Mouse (Mus musculus) MEL-GATA-1-ER (cell line): ENCODE measurements around the gene Cyp39a1.

ENCODE experiments used
- DNase-seq: peaks from one replicate; pipeline ENCODE4 v3.0.0-alpha.2; 2012; ENCODE audit warnings: low read depth; ENCODE audit errors: extremely low read depth

Cyp39a1 gene

DNA sequence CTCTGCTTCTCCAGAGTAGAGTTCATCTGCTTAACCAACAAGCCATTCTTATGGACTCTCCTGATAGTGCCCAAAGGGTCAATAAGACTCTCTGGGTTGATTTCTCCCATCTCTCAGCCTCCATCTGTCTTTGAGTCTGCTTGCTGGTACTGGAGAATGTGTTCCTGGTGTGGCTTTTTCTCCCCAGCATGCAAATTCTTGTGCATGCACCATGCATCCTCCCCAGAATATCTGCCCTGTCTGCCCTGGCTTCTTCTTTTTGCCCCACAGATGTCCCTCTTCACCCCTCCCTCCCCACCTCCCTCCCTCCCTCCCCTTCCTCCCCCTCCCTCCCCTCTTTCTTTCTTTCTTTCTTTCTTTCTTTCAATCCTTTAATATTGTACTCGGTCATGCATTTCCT, 10.1 kb downstream of the Cyp39a1 start:
- no peak for DNase-seq

DNA sequence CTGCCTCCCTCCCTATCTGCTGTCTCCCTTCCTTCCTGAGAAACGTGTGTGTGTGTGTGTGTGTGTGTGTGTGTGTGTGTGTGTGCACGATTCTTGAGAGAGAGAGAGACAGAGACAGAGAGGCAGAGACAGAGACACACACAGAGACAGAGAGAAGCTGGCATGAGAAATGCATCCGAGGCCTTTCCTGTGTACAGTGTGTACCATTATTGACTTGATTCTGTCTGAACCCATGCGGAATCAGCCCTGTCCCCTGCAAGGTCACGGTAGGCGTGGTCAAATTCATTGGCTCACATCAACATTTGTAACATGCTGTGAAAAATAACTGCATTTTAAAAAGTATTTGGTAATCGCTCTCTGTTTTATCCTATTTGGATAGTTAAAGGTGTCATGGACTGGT, 16.9 kb downstream of the Cyp39a1 start:
- DNase-seq = no peak

DNA sequence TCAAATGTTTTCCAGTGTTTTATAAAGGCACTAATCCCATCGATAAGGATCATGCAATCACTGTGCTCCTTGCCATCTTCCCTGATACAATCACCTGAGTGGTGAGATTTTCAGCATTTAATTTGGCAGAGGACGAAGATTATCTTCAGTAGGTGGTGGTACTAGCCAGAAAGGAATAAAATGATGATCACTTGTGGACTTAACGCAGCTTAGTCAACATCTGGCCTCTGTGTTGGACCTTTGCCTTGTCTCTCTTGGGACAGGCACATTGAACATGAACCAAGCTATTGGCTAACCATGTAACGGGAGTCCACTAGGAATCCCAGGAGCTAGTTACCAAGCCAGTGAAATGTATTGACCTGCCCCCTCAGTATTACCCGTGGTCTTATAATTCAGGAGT, 17.4 kb downstream of the Cyp39a1 start:
- DNase-seq = no peak

DNA sequence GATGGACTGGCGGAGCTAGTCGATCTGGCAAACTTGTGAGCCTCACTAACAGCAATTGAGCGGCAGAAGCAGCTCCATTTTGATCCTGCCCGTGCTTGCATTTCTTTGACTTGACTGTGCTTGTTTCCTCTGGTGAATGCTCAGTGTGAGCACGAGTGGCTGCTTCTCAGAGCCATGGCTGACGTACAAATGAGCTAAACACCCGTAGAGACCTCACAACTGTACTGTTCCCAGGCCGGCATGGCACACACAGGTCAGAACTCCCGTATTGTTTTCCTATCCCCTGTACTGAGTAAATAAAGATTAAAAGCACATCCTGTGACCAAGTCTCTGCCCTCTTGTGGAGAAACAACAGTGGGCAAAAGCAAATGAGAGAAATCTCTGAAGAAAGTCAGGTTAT, 22.4 kb downstream of the Cyp39a1 start:
- no peak for DNase-seq

DNA sequence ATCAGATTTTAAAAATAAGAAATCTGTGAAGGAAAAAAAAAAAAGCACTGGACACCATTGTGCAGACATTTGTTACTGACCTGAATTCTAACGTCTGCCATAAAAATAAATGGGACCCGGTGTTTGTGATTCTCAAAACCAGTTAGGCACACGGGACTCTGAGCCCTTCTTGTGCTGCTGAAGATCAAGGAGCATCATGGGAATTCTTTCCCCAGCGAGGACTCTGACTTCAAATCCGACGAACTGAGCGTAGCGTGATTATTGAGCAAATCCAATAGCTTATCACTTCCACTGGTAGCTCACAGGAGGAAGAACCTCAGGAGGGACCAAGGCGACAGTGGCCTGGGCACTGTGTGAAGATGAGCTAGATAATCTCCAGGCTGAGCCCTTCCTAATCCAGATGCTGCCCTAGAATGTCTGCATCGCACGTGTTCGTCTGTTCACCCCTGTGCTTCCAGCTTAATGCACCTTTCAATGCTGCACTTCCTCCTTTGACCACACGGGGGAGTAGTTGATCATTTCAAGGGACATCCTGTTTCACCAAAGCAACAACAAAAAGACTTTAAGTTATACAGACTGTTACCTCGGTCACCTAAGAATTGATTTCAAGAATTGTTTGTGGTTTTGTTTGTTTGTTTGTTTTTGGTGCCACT, 31.9 kb downstream of the Cyp39a1 start:
- peak; percentile 47 for DNase-seq

DNA sequence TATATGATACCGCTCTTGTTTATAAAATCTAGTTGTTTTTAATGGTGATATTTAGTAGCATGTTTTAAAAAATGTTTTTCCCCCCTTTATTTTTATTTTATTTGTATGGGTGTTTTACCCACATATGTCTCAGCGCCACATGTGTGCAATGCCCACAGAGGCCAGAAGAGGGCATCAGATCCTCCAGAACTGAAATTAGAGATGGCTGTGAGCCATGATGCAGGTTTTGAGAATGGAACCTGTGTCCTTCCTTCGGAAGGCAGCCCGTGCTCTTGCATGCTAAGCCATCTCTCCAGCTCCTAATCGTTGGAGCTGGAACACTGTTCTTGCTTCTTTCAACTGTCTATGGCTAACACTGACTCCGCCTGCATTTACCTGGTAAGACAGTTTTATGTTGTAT, 33.8 kb downstream of the Cyp39a1 start:
- peak; percentile 31 for DNase-seq

DNA sequence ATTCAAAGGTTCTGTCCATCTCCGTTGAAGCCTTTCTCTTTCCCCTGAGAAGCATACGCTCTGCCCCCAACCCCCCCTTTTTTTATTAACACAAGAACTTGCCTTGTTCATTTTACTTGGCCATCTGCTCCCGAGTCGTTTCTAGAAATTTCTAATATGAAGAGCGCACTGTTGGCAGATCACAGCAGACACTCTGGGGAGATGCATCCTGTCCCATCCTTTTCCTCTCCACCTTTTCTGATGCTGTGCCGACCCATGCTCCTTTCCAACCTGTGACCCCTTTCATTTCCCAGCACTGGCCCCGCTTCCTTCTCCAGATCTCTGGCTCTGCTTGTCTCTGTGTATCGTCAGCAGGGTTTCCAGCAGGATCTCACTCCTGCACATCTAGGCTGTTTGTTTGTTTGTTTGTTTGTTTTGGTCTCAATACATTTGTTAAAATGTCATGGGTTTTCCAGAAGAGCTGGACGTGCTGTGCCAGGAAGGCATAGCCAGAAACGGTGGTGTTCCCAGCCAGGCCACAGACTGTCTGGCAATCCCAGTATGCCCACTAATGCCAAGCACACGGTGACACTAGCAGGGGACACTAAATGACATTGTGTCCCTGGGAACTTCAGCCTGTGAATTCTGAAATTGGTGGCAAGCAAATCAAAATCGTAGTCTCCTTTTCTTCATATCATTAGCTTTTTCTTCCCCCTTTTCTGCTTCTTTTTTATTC, 37.1 kb downstream of the Cyp39a1 start:
- DNase-seq = no peak

DNA sequence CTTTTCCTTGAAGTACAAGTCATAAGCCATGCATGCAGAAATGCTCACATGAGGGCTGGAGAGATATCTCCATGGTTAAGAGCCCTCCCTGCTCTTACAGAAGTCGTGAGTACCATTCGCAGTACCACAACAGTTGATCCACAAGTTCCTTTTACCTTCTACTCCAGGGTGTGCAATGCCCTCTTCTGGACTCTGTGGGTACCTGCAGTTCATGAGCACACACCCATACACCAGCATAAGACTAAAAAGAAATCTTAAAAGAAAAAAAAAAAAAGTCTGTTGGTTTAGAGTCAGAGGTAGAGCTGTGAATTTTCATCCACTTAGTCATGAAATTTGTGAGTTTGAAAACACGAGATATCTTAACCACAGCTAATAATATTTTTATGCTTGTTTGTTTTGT, 39.5 kb downstream of the Cyp39a1 start:
- DNase-seq = no peak

DNA sequence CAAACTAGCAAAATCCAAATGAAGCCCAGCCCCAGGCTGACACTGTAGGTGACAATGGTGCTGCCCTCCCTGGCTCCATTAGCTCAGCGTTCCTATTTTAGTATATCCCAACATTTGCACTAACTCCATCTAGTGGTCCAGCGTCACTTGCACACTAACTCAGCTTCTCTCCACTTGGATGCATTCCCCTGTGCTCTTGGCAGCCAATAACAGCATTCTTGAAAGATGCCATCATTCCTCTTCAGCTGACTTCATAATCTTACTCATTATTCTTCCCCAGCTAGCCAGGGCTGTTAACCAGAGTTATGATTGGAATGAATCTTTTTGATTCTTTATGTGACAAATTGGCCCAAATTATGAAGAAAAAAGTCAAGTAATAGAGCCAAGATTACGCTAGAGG, 40.0 kb downstream of the Cyp39a1 start:
- DNase-seq = no peak

DNA sequence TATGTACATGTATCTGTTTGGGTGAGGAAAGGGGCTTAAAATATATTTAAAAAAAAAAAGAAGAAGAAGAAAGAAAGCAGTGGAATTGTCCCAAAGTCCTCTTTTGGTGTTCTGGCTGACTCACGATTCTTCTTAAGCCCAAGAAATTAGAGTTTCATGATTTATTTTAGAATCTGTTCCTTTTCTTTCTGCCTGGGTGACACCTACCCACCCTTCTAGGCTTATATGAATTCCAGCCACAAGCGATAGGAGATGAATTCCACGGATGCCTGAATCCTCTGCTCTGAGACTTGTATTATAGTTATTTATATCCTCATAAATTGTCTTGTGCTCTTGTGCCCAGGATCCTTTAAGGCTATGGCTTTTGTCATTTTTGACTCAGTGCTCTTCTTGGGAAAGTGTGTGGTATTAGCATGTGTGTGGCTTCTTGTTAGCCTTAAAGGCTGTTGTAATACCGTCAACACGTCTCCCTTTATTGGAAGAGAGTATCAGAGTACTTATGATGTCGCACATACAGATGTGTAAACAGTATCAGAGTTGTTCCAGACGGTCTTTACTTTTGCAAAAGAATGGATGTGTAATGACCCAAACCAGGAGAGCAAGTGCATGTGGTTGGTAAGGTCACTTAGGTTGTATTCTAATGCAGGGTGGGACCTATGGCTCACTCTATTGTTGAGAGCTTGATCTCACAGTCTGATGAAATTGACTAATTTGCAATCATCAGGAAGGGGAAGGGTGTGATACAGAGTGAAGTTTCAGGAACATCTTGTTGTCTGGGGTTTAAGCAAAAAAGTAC, 44.5 kb downstream of the Cyp39a1 start:
- no peak for DNase-seq

DNA sequence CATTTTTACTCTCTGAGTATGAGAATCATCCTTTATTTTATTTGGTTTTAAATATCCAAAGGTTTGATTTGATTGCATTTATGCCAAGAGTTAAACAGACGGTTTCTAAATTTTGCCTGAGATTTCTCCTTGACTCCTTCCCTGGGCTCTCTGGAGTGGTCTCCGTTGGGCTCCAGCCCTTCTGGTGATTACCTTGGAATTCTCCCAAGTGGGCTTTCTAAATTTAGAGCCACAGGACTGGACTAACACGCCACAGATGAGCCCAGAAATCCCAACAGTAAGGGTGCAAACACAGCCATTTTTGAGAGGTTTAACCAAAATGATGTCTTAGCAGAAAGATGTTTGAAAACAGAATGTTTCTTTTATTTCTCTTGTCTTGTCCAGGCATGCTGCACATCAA, 47.0 kb downstream of the Cyp39a1 start:
- DNase-seq = no peak

DNA sequence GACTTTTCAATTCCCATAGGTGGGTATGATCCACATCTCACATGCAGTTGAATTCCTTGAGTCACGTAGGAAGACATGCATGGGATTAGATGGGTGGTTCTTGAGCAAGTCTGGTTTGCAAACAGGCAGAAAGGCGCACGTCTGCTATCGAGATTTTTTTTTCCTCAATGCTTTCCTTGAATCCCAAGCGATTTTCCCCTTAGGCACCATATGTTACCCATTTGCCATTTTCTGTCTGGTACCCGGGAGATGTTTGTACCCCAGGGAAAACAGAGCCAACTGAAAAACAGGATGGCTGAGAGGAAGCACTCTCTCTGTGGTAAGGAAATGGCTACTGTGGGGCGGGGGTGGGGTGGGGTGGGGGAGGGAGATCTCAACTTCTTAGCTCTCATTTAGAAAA, 49.4 kb downstream of the Cyp39a1 start:
- no peak for DNase-seq

DNA sequence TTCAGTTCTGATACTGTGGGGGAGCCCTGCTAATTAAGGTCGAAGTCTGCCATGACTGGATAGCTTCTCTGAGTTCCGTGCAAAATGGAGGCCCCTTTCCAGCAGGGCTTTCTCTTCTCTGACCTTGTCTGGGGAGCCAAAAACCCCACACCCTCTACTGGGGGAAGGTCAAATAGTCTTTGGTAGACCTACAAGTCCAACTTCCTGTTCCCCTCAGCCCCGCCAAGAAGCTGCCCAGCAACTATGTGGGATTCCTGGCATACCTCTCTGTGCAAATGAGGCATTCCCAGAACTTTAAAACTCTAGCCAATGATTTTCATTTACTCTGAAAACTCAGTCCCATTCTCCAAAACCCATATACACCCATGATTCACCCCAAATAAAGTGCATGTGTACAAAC, 52.2 kb downstream of the Cyp39a1 start:
- no peak for DNase-seq

DNA sequence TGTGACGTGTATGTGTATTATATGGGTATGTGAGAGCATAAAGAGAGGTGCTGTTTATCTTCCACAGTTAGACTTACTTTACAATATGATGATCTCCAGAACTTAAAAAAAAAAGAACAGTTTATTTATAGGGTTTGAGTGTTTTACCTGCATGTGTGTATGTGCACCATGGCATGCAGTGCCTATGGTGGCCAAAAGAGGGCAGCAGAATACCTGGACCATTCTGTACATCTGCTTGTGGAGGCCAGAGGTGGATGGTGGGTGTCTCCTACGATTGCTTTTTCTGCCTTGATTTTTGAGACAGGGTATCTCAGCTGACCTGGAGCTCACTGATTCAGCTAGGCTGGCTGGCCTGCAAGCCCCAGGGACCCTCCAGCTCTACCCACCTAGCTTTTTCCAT, 57.3 kb downstream of the Cyp39a1 start:
- DNase-seq = peak; percentile 1

DNA sequence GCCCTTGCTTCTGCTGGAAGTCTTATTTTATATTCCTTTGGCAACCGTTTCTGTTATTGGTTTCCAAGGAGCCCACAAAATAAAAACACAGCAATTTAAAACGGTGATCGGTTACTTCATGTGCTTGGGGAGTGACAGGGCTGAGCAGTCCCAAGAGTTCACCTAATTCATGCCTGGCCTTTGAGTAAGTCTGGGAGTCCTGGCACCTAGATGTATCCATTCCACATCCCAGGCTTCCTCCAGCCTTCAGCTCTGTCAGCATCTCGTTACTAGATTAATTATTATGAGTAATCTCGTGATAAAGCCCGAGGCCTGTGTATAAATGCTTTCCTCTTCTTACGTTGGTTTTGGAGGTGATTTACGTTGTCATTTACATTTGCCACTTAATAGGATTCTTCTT, 64.1 kb downstream of the Cyp39a1 start:
- no peak for DNase-seq

DNA sequence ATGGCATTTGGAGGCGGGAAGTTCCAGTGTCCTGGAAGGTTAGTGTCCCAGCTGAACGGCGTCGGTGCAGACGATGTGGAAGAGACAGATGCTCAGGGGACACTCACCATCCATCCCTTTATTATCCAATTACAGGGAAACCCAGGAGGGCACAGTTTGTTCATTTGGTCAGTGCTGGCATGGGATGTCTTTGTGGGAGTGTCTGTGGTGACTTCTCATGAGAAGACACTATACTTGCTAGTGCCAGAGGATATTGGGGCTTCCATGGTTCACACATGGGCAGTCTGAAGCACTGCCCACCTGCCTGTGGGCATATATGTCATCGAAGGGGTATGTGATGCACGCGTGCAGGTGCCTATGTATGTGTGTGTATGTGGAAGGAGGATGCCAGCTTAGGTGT, 64.8 kb downstream of the Cyp39a1 start:
- DNase-seq = no peak

DNA sequence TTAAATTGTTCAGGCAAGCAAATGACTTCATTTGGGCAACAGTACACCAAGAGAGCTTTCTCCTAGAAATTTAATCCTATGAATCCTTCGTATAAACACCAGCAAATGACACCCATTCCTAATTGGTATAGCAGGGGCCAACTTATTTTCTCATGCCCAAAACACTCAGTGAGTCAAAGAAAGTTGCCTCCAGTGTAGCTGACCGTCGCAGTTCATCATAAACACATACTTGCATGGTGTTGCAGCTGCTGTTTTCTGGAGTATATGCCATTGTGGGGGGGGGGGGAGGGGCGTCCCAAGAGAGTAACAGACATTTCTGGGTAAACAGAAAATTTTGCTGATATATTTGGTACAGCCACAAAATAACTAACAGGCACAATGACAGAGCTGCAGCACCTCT, 67.0 kb downstream of the Cyp39a1 start:
- no peak for DNase-seq

DNA sequence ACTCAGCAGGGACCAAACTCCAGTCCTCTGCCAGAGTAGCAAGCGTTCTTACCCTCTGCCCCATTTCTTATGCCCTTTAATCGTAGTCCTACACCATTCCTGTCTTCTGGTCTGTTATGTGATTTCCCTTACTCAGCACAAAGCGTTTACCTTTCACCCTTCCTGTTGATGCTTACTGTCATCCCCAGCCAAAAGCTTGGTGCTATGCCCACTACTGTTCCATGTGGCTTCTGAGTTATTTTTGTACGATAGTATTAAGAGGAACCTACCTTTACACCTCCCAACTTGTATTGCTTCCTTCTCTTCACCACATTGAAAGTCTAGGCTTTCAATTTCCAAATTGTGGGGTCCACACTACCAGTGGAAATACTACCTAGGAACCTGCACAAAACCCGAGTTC, 76.7 kb downstream of the Cyp39a1 start:
- DNase-seq = no peak

DNA sequence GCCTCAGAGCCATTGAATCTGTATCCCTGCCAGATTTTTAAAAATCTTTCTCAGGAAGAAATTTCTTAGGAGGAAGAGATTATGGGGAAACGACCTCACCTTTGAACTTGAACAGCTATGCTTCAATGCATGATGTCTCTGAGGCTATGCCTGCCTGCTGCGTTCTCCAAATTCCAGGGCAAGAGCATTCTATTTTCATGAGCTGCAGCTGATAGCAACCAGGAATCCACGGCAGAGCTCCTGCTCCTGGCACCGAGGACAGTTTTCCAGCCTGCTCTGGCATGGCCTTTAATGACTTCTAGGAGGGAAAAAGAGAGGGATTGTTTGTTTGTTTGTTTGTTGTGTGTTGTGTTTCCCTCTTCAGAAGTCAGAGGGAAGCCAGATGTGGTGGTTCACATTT, 77.2 kb downstream of the Cyp39a1 start:
- no peak for DNase-seq

DNA sequence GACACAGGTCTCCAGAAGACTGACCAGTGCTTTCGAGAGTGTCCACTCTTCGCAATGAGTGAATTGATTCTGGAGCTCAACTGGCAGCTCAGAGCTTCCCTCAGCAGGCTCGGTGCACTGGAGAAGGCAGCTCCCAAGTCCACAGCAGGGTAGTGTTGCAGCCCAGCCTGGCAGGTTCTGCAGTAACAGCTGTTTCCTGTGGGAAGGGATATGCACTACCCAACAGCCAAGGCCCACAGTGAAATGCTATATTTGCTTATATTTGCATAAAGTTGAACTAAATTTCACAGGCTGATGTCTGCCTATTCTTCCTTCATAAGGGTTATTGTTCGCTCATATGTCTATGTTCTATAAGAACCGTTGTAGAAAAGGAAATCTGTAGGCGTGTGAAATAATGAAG, 83.9 kb downstream of the Cyp39a1 start:
- no peak for DNase-seq

DNA sequence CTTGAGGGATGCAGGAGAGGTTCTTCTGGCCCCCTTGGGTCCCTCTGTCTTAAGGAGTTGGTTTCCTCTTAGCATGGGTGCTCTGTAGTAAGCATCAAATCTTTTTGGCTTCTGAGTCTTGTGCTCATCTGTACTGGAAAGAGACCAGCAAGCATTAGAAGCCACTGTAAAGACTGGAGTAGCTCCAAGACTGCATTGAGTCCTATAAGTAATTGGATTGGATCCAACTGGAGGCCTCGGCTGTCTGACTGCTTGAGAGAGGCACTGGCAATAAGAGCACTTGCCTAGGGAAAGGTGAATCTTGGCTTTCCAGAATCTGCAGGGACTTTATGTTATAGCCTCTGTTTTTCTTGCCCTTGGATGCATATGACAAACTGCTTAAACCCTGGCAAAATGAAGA, 85.6 kb downstream of the Cyp39a1 start:
- DNase-seq = no peak

DNA sequence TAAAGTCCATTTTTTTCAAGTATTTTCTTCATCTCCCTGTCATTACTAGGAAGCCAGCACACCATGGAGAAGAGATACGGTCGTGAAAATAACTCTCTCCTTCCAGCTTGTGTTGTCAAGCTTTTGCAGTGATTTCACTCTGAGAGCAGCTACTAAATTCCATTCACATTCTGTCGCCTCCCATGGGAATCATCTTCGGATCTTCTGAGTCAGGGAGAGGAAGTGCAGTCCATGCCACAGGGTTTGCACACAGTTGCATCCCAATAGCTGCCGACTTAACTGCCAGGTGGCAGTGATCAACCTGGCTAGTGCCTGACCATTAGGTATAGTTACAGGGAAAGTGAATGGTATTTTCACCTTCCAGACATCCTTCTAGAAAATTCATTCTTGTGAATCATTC, 87.5 kb downstream of the Cyp39a1 start:
- no peak for DNase-seq
